Mouse (Mus musculus): Measurements from ENCODE around the gene Ctps. TPM values are rescaled to one million over a fixed set of nuclear protein-coding genes. Genes with fewer than 3 reads are reported as not detected.

Gene Ctps
- polyA plus RNA-seq, 1 experiment from 2014 or later: 132 TPM

DNA sequence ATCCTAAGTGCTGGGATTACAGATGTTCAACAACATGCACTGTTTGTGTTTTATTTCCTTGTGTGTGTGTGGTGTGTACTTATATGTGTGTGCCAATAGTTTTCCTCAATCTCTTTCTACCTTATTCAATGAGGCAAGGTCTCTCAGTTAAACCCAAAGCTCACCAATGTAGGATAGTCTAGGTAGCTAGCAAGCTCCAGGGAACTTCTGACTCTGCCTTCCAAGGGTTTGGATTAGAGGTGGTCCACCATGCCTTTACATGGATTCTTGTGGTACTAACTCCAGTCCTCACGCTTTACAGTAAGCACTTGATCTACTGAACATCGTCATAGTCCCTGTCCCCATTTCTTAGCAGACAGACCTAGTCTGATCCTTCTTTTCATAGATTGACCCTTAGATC lies 55.7 kb downstream of the Ctps start:
- Histone ChIP-seq H3K27me3 (ENCODE audit: control insufficient read depth, insufficient read depth, low read length) (no peaks in the 10 kb centered on the region), H3K4me2 (no peak overlapping the region), H3K9ac (ENCODE audit: low read length) (no peak overlapping the region), H3K4me3 (ENCODE audit: low read depth, low read length) (no peak overlapping the region), H3K4me1 (ENCODE audit: control insufficient read depth, insufficient read depth, low read length) (no peaks in the 10 kb centered on the region), H3K9me3 (ENCODE audit: control insufficient read depth, low read length) (no peaks in the 10 kb centered on the region; the same call in 1 of the 2 replicates), H3K27ac (ENCODE audit: low read depth, low read length) (no peak overlapping the region), H3K36me3 (ENCODE audit: control insufficient read depth, insufficient read depth, low read length) (peaks cover 5% of the 10 kb centered on the region; the same call in 1 of the 2 replicates)
- WGBS: 93% methylated on average over 2 of the region's 2 CpGs
- DNase-seq (ENCODE audit: low spot score, missing footprints) (peak; percentile 53), ATAC-seq (ENCODE audit: low FRiP score) (no peak)

DNA sequence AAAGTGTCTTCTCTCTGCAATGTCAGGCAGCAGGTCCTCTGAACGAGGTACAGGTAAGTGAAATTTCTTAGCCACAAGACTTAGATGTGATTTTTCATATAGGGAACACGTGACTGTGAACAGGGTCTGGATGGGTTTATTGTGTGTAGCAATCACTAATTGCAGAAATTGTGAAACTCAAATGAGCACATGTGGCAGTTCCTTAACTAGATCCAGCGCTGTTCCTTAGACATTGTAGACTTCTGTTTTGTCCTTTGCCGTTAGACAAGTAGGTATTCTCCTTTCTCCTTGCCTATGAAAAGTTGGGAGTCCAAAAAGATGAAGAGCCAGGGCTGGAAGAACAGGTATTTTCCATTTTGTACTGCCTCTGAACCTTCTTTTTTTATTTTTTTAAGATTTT lies 58.9 kb downstream of the Ctps start:
- Histone ChIP-seq H3K9me3 (ENCODE audit: control insufficient read depth, low read length) (no peaks in the 10 kb centered on the region; the same call in 1 of the 2 replicates), H3K4me1 (ENCODE audit: control insufficient read depth, insufficient read depth, low read length) (no peaks in the 10 kb centered on the region), H3K4me3 (ENCODE audit: low read depth, low read length) (no peak overlapping the region), H3K9ac (ENCODE audit: low read length) (no peak overlapping the region), H3K27ac (ENCODE audit: low read depth, low read length) (no peak overlapping the region), H3K36me3 (ENCODE audit: control insufficient read depth, insufficient read depth, low read length) (peaks cover 5% of the 10 kb centered on the region; the same call in 1 of the 2 replicates), H3K4me2 (no peak overlapping the region), H3K27me3 (ENCODE audit: control insufficient read depth, insufficient read depth, low read length) (no peaks in the 10 kb centered on the region)
- peak; percentile 53 for DNase-seq (ENCODE audit: low spot score, missing footprints)
- ATAC-seq (ENCODE audit: low FRiP score): no peak
- 96% methylated on average over 4 of the region's 4 CpGs for WGBS

DNA sequence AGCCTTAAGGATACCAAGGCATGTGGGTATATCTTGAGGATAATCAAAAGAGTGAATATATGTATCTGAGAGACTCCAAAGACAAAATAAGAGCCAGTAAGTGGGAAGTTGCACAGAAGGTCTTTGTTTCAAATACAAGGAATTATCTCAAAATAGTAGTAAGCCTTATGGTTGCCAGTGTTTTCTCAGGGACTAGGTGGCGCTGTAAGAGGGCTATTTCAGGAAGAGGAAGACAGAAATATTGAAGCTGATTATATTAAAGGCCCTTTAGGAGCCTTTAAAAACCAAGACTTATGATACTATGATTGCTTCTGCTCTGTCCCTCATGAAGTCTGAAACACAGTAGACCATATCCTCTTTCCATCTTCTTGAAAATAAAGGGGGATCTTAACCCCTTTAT lies 63.1 kb downstream of the Ctps start:
- Histone ChIP-seq H3K9ac (ENCODE audit: low read length) (no peak overlapping the region), H3K9me3 (ENCODE audit: control insufficient read depth, low read length) (no peaks in the 10 kb centered on the region; the same call in 1 of the 2 replicates), H3K36me3 (ENCODE audit: control insufficient read depth, insufficient read depth, low read length) (peaks cover 8% of the 10 kb centered on the region; the same call in 1 of the 2 replicates), H3K4me1 (ENCODE audit: control insufficient read depth, insufficient read depth, low read length) (no peaks in the 10 kb centered on the region), H3K27ac (ENCODE audit: low read depth, low read length) (no peak overlapping the region), H3K4me2 (no peak overlapping the region), H3K27me3 (ENCODE audit: control insufficient read depth, insufficient read depth, low read length) (no peaks in the 10 kb centered on the region), H3K4me3 (ENCODE audit: low read depth, low read length) (no peak overlapping the region)
- ATAC-seq (ENCODE audit: low FRiP score): no peak
- DNase-seq (ENCODE audit: low spot score, missing footprints): no peak
- 78% methylated on average over 1 of the region's 1 CpGs for WGBS

Other genes with a start within 250 kb of the Ctps start
- gene Scmh1, start 165.0 kb downstream of the Ctps start, polyA plus RNA-seq (2014; fragmentation: Nextera tagmentation; extraction: Ambion mirVana): 41.1 and 44.8 TPM in 2 replicates
- gene Slfnl1, start 38.0 kb downstream of the Ctps start, polyA plus RNA-seq (2014; fragmentation: Nextera tagmentation; extraction: Ambion mirVana): not detected in 2 replicates
- gene Gm8439, start 18.5 kb upstream of the Ctps start, polyA plus RNA-seq (2014; fragmentation: Nextera tagmentation; extraction: Ambion mirVana): not detected in 2 replicates
- 8.7 and 8.8 TPM in 2 replicates for gene Cited4, start 96.3 kb upstream of the Ctps start, polyA plus RNA-seq (2014; fragmentation: Nextera tagmentation; extraction: Ambion mirVana)
- 1.9 and 2.3 TPM in 2 replicates for gene Kcnq4, start 178.3 kb upstream of the Ctps start, polyA plus RNA-seq (2014; fragmentation: Nextera tagmentation; extraction: Ambion mirVana)